Mouse (Mus musculus) midbrain, embryonic 11.5 days (tissue): ENCODE data around the gene Adssl1. TPM values are rescaled to one million over a fixed set of nuclear protein-coding genes. Genes with fewer than 3 reads are reported as not detected.

ENCODE experiments used
- ATAC-seq: fragments of 200-750 bp; cut with Nextera tagmentation; 2 replicates; pipeline ENCODE4 v1.8.0; 2017; ENCODE audit warnings: moderate TSS enrichment, moderate library complexity; ENCODE audit not compliant: low FRiP score
- DNase-seq: peaks from one replicate; pipeline ENCODE4 v3.0.0; 2015; ENCODE audit warnings: low spot score; ENCODE audit errors: missing footprints
- H3K27ac ChIP-seq: fragments of 300-500 bp; sonication (generic); 2 replicates; pipeline ENCODE4 v1.5.1; 2014; ENCODE audit warnings: low read depth, low read length
- H3K27me3 ChIP-seq: fragments of 300-500 bp; sonication (generic); 2 replicates; pipeline ENCODE4 v1.6.1; 2014; ENCODE audit warnings: mild to moderate bottlenecking, low read length, moderate library complexity, mixed read lengths; ENCODE audit not compliant: control insufficient read depth, insufficient read depth
- H3K36me3 ChIP-seq: fragments of 300-500 bp; sonication (generic); 2 replicates; pipeline ENCODE4 v1.6.1; 2014; ENCODE audit warnings: mild to moderate bottlenecking, low read length, moderate library complexity, mixed read lengths; ENCODE audit not compliant: control insufficient read depth, insufficient read depth
- H3K4me1 ChIP-seq: fragments of 300-500 bp; sonication (generic); 2 replicates; pipeline ENCODE4 v1.6.1; 2014; ENCODE audit warnings: low read length; ENCODE audit not compliant: control insufficient read depth, insufficient read depth
- H3K4me2 ChIP-seq: fragments of 300-500 bp; sonication (generic); 2 replicates; pipeline ENCODE4 v1.6.1; 2014; ENCODE audit warnings: mild to moderate bottlenecking, moderate library complexity
- H3K4me3 ChIP-seq: fragments of 300-500 bp; sonication (generic); 2 replicates; pipeline ENCODE4 v1.5.1; 2014; ENCODE audit warnings: low read depth, low read length
- H3K9ac ChIP-seq: fragments of 300-500 bp; sonication (generic); 2 replicates; pipeline ENCODE4 v1.6.1; 2014; ENCODE audit warnings: low read length
- H3K9me3 ChIP-seq: fragments of 300-500 bp; sonication (generic); 2 replicates; pipeline ENCODE4 v1.6.1; 2016; ENCODE audit warnings: low read length; ENCODE audit not compliant: control insufficient read depth
- WGBS: fragments of 180-500 bp; shearing (Covaris S2); extraction: QIAGEN DNeasy Blood & Tissue Kit; methylation state at CpG from one replicate; pipeline ENCODE4 v1.1.7; 2014; 5-methylcytosine and 5-hydroxymethylcytosine counted together
- polyA plus RNA-seq: library from polyadenylated mRNA; unstranded; fragments of >200 nt; fragmentation: Nextera tagmentation; extraction: Ambion mirVana; gene quantifications from 2 replicates; pipeline ENCODE4 v1.2.1, GENCODE M21; 2014

Gene Adssl1
- polyA plus RNA-seq, 1 experiment from 2014 or later, result 2.7 TPM

GRCm38 (mm10) chr12:112597618-112598017 lies 22.2 kb upstream of the Adssl1 start:
- DNase-seq (no peak), ATAC-seq (no peak)
- H3K4me2 ChIP-seq, result no peak overlapping the region
- 80% methylated on average over 8 of the region's 8 CpGs for WGBS
- no peaks in the 10 kb centered on the region for H3K4me1 ChIP-seq
- H3K9me3 ChIP-seq, result no peaks in the 10 kb centered on the region
- H3K9ac ChIP-seq, result no peak overlapping the region
- no peaks in the 10 kb centered on the region for H3K27me3 ChIP-seq
- H3K4me3 ChIP-seq, result no peak overlapping the region
- no peak overlapping the region for H3K27ac ChIP-seq
- no peaks in the 10 kb centered on the region for H3K36me3 ChIP-seq

GRCm38 (mm10) chr12:112599198-112599597 lies 20.6 kb upstream of the Adssl1 start:
- Histone ChIP-seq H3K9me3 (no peaks in the 10 kb centered on the region), H3K4me2 (no peak overlapping the region), H3K27me3 (no peaks in the 10 kb centered on the region), H3K36me3 (no peaks in the 10 kb centered on the region), H3K9ac (no peak overlapping the region), H3K4me3 (no peak overlapping the region), H3K4me1 (no peaks in the 10 kb centered on the region), H3K27ac (no peak overlapping the region)
- ATAC-seq (no peak), DNase-seq (no peak)
- 41% methylated on average over 4 of the region's 4 CpGs for WGBS

GRCm38 (mm10) chr12:112599942-112600611 lies 19.8 kb upstream of the Adssl1 start:
- Histone ChIP-seq H3K4me3 (no peak overlapping the region), H3K27me3 (no peaks in the 10 kb centered on the region), H3K4me2 (no peak overlapping the region), H3K4me1 (no peaks in the 10 kb centered on the region), H3K9me3 (no peaks in the 10 kb centered on the region), H3K9ac (no peak overlapping the region), H3K27ac (no peak overlapping the region), H3K36me3 (no peaks in the 10 kb centered on the region)
- 79% methylated on average over 30 of the region's 30 CpGs for WGBS
- DNase-seq (no peak), ATAC-seq (no peak)

- H3K27ac ChIP-seq, result no peak overlapping the region
- H3K4me2 ChIP-seq, result no peak overlapping the region
- H3K9ac ChIP-seq, result no peak overlapping the region
- no peaks in the 10 kb centered on the region for H3K4me1 ChIP-seq
- no peaks in the 10 kb centered on the region for H3K36me3 ChIP-seq
- no peaks in the 10 kb centered on the region for H3K9me3 ChIP-seq
- DNase-seq (no peak), ATAC-seq (no peak)
- H3K27me3 ChIP-seq, result no peaks in the 10 kb centered on the region
- WGBS, result 84% methylated on average over 5 of the region's 5 CpGs
- no peak overlapping the region for H3K4me3 ChIP-seq
Measured at GRCm38 (mm10) chr12:112604022-112604421, 15.8 kb upstream of the Adssl1 start.

GRCm38 (mm10) chr12:112604709-112605649 lies 14.9 kb upstream of the Adssl1 start:
- ATAC-seq (peak; percentile 47), DNase-seq (peak; percentile 88)
- Histone ChIP-seq H3K9ac (no peak overlapping the region), H3K9me3 (no peaks in the 10 kb centered on the region), H3K36me3 (no peaks in the 10 kb centered on the region), H3K27ac (no peak overlapping the region), H3K27me3 (no peaks in the 10 kb centered on the region), H3K4me1 (no peaks in the 10 kb centered on the region), H3K4me2 (no peak overlapping the region), H3K4me3 (no peak overlapping the region)
- WGBS, result 66% methylated on average over 20 of the region's 20 CpGs

- H3K9me3 ChIP-seq, result no peaks in the 10 kb centered on the region
- no peak overlapping the region for H3K27ac ChIP-seq
- H3K4me3 ChIP-seq, result no peak overlapping the region
- no peak overlapping the region for H3K4me2 ChIP-seq
- DNase-seq (peak; percentile 97), ATAC-seq (peak; percentile 73)
- no peaks in the 10 kb centered on the region for H3K27me3 ChIP-seq
- H3K36me3 ChIP-seq, result no peaks in the 10 kb centered on the region
- 45% methylated on average over 6 of the region's 6 CpGs for WGBS
- no peaks in the 10 kb centered on the region for H3K4me1 ChIP-seq
- H3K9ac ChIP-seq, result no peak overlapping the region
Measured at GRCm38 (mm10) chr12:112605766-112606165, 14.1 kb upstream of the Adssl1 start.

GRCm38 (mm10) chr12:112606998-112607397 lies 12.8 kb upstream of the Adssl1 start:
- Histone ChIP-seq H3K9ac (no peak overlapping the region), H3K4me3 (no peak overlapping the region), H3K9me3 (no peaks in the 10 kb centered on the region), H3K27ac (no peak overlapping the region), H3K36me3 (no peaks in the 10 kb centered on the region), H3K4me1 (no peaks in the 10 kb centered on the region), H3K27me3 (no peaks in the 10 kb centered on the region), H3K4me2 (no peak overlapping the region)
- WGBS, result 86% methylated on average over 6 of the region's 6 CpGs
- ATAC-seq (no peak), DNase-seq (no peak)

- Histone ChIP-seq H3K4me2 (no peak overlapping the region), H3K4me1 (no peaks in the 10 kb centered on the region), H3K9me3 (no peaks in the 10 kb centered on the region), H3K27ac (no peak overlapping the region), H3K27me3 (no peaks in the 10 kb centered on the region), H3K36me3 (no peaks in the 10 kb centered on the region), H3K9ac (no peak overlapping the region), H3K4me3 (no peak overlapping the region)
- 93% methylated on average over 10 of the region's 10 CpGs for WGBS
- ATAC-seq (no peak), DNase-seq (no peak)
Measured at GRCm38 (mm10) chr12:112609031-112609430, 10.8 kb upstream of the Adssl1 start.

GRCm38 (mm10) chr12:112616668-112617067 lies 3.2 kb upstream of the Adssl1 start:
- Histone ChIP-seq H3K9ac (no peak overlapping the region), H3K9me3 (no peaks in the 10 kb centered on the region), H3K27me3 (peaks cover 26% of the 10 kb centered on the region), H3K4me1 (peaks cover 19% of the 10 kb centered on the region), H3K4me2 (no peak overlapping the region), H3K36me3 (no peaks in the 10 kb centered on the region), H3K4me3 (no peak overlapping the region), H3K27ac (no peak overlapping the region)
- ATAC-seq, result no peak
- WGBS, result 51% methylated on average over 9 of the region's 9 CpGs
- DNase-seq, result no peak
